Mouse (Mus musculus) heart, adult 2 months (tissue): ENCODE results near the gene Tsnax. TPM values are rescaled to one million over a fixed set of nuclear protein-coding genes. Genes with fewer than 3 reads are reported as not detected.

ENCODE experiments used
- DNase-seq, 2 experiments: peaks; one replicate each; pipeline ENCODE4 v3.0.0; 2021
- H3K27ac ChIP-seq: fragments of 200-600 bp; 2 replicates; pipeline ENCODE4 v1.8.1; 2022
- H3K27me3 ChIP-seq: fragments of 200-500 bp; 2 replicates; pipeline ENCODE4 v1.6.1; 2012; ENCODE audit warnings: mild to moderate bottlenecking, low read length, inconsistent platforms, mixed read lengths; ENCODE audit not compliant: control insufficient read depth, insufficient read depth
- H3K36me3 ChIP-seq: fragments of 200-500 bp; 2 replicates; pipeline ENCODE4 v1.6.1; 2012; ENCODE audit warnings: low read length, inconsistent platforms; ENCODE audit not compliant: control insufficient read depth, insufficient read depth
- H3K4me1 ChIP-seq: fragments of 200-500 bp; 2 replicates; pipeline ENCODE4 v1.6.1; 2011; ENCODE audit warnings: low read length; ENCODE audit not compliant: control insufficient read depth, insufficient read depth
- H3K4me3 ChIP-seq: fragments of 200-600 bp; 2 replicates; pipeline ENCODE4 v1.8.1; 2022
- H3K79me2 ChIP-seq: fragments of 200-500 bp; replicated peaks from 2 replicates; pipeline ENCODE4 v1.6.1; 2012; ENCODE audit warnings: mild to moderate bottlenecking, inconsistent platforms, low read length, moderate library complexity, mixed read lengths; ENCODE audit not compliant: control insufficient read depth, insufficient read depth
- H3K9ac ChIP-seq: fragments of 200-500 bp; 2 replicates; pipeline ENCODE4 v1.6.1; 2012; ENCODE audit warnings: low read depth, mild to moderate bottlenecking, control low read depth, inconsistent platforms, low read length, mixed read lengths
- CTCF ChIP-seq: fragments of 200-600 bp; IDR thresholded peaks from 2 replicates; pipeline ENCODE4 v1.8.1; 2022; ENCODE audit warnings: antibody characterized with exemption, mild to moderate bottlenecking, moderate library complexity
- EP300 ChIP-seq: fragments of 200-500 bp; IDR thresholded peaks from 2 replicates; pipeline ENCODE4 v1.6.1; 2011; ENCODE audit warnings: low read depth, low read length, control low read depth; ENCODE audit not compliant: insufficient read depth
- POLR2A ChIP-seq: fragments of 200-500 bp; IDR thresholded peaks from 2 replicates; pipeline ENCODE4 v1.6.1; 2011; ENCODE audit warnings: mild to moderate bottlenecking, low read depth, low read length, control low read depth; ENCODE audit not compliant: insufficient read depth
- WGBS: fragments of 180-500 bp; shearing (Covaris S2); methylation state at CpG from one replicate; pipeline ENCODE4 v1.1.7; 2018; 5-methylcytosine and 5-hydroxymethylcytosine counted together
- intact Hi-C: fragments of 180-260 bp; cut with DNase I; formaldehyde crosslinking; loops from one replicate; pipeline ENCODE4 v1.15.1; 2025
- long read RNA-seq: library from polyadenylated mRNA; stranded (forward); transcript quantifications from one replicate; pipeline ENCODE4 v2.0.0, GENCODE M21; 2021
- polyA plus RNA-seq: library from polyadenylated mRNA; depleted of rRNA; stranded (reverse); fragments of >200 nt; gene quantifications from 2 replicates; pipeline ENCODE4 v1.2.3, GENCODE M21; 2012; rRNA removed
- total RNA-seq, 2 experiments: library from RNA; stranded (reverse); gene quantifications; 2 replicates each; pipeline ENCODE4 v1.2.3; 2021

The Tsnax gene
- total RNA-seq, result 10 to 100 TPM; 66.3 to 73.1 TPM
- 43.2 and 78.8 TPM in 2 replicates for polyA plus RNA-seq
- long read RNA-seq, transcript Tsnax-201 (6 exons, 2,391 nt), result major isoform, 129 of 143 reads
- long read RNA-seq, partial matches to known transcripts, result 4 of 143 reads
- long read RNA-seq, other reads (novel, unspliced or antisense), result 10 of 143 reads

DNA sequence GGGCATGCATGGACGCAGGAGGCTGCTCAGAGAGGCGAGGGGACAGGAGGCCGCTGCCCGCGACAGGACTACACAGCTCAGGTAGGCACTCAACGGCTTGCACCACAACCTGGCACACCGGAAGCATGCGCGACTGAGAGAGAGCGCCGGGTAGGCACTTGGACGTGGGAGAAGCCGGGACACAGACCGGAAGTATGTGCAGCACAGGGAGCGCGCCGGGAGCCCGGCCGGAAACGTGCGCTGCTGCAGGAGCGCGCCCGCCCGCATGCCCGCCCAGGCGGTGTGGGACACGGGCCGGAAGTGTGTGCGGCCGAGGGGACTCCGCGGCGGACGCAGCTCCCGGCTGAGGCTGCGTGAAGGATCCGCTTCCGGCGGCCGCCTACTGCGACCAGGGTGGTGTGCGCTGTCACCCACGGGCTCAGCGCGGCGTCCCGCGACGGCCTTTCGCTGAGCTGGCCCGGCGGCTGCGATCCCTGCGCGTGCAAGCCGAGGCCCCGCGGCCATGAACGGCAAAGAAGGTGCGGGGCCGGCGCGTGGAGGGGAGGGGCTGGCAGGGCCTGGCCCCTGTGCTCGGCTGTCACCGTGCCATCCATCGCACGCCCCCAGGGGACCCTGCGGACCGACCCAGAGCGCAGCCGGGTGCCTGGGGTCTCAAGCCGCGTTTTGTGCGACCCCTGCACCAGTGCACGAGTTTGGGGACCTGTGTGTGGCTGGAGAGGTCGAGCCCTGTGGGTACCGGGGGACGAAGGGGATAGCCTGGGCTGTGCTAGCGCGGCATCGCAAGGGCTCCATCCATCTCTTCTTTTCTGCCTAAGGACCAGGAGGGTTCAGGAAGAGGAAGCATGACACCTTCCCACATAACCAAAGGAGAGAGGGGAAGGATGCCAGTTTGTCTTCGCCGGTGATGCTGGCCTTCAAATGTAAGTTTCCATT is at the start of gene Tsnax:
Tsnax (plus strand) TSS at position 303 of the 933 bp plus-strand sequence.
- Histone ChIP-seq H3K79me2 (no peaks in the 10 kb centered on the region; the same call in 1 of the 2 replicates), H3K27ac (peak within 1 kb of the TSS; percentile 90), H3K4me1 (no peaks in the 10 kb centered on the region; the same call in 1 of the 2 replicates), H3K9ac (peak within 1 kb of the TSS; percentile 84), H3K4me3 (peak within 1 kb of the TSS; percentile 100), H3K36me3 (no peaks in the 10 kb centered on the region; the same call in 1 of the 2 replicates), H3K27me3 (no peaks in the 10 kb centered on the region)
- intact Hi-C loops, result loop anchor here (1.0 to 5.0 kb wide), 2 partner anchors 62 to 116 kb away; partner anchors contain the start of genes Exoc8 and Sprtn
- TF ChIP-seq POLR2A (peak; percentile 67), CTCF (peak; percentile 41), EP300 (peak; percentile 63; the same call in 1 of the 2 replicates)
- WGBS, result 2% methylated on average over 84 of the region's 84 CpGs
- peak; percentile 92 to 95 for DNase-seq

DNA sequence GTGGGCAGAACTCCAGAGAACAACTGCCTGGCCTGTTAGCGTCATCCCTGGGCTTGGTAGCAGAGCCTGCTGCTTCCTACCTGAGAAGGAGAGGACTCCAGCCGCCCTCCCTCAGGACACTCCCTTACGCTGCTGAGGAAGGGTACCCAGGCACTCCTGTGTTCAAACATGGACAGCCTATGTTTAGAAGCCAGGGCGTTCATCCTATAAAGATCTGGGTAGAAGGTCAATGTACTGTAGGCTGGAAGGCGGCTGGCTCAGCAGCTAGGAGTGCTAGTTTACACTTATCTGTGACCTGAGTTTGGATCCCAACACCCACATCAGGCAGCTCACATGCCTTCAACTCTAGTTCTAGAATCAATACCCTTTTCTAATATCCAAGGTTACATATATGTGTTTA is 49.6 kb upstream of the Tsnax start:
- Histone ChIP-seq H3K36me3 (no peaks in the 10 kb centered on the region), H3K27me3 (no peaks in the 10 kb centered on the region), H3K27ac (no peak overlapping the region), H3K79me2 (no peaks in the 10 kb centered on the region), H3K4me1 (no peaks in the 10 kb centered on the region), H3K4me3 (no peak overlapping the region), H3K9ac (no peak overlapping the region)
- TF ChIP-seq EP300 (no peak), CTCF (no peak), POLR2A (no peak)
- 77% methylated on average over 5 of the region's 5 CpGs for WGBS
- intact Hi-C loops, result no loop called here
- DNase-seq, result no peak

DNA sequence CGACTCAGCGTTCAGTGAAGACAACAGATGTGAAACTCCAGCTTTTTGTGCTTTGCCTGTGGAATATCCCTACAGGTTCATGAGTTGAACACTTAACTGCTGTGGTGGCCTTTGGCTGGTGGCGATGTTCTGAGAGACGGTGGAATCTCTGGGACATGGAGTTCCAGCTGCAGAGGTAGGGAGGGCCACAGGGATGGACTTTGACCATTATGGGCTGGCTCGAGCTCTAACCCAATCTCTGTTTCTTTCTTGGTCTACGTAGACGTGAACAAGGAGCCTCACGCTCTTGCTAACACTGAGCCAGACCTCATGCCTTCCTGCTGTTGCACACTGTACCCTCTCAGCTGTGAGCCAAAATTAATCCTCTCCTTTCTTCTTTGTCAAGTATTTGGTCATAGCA is 47.8 kb upstream of the Tsnax start:
- TF ChIP-seq POLR2A, result no peak
- no peak for TF ChIP-seq EP300
- TF ChIP-seq CTCF, result no peak
- no peaks in the 10 kb centered on the region for H3K27me3 ChIP-seq

DNA sequence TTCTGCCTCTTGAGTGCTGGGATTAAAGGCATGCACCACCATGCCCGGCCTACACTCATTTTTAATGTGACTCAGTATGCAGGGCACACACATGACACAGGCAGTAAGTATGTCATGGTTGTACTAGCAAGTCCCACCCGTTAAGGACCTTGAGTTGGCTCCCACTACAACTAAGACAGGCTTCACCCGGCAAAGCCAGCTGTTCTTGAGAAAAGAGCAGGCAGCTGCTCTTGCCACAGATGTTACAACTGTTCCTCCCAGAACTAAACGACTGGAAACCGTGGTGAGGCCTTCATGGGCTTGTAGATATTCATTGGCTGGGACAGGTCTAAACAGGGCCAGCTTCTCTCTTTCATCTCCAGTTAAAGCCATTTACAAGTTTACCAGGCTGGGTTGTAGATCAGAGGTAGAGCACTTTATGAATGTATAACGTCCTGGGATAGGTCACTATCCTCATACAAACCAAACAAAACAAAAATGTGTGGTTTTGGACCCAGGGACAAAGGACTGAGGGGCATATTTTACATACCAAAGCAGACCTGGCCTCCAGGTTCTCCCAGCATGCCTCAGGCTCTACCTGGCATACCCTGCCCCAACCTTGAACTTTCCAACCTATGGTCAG is 42.4 kb upstream of the Tsnax start:
- 85% methylated on average over 6 of the region's 6 CpGs for WGBS
- Histone ChIP-seq H3K27me3 (no peaks in the 10 kb centered on the region), H3K9ac (no peak overlapping the region), H3K79me2 (no peaks in the 10 kb centered on the region), H3K4me3 (no peak overlapping the region), H3K36me3 (no peaks in the 10 kb centered on the region), H3K4me1 (no peaks in the 10 kb centered on the region), H3K27ac (no peak overlapping the region)
- no peak for DNase-seq
- no peak for TF ChIP-seq EP300
- TF ChIP-seq CTCF, result no peak
- no peak for TF ChIP-seq POLR2A
- intact Hi-C loops, result no loop called here

More for the DNA sequence above, 47.8 kb upstream of the Tsnax start:
- no peak overlapping the region for H3K4me3 ChIP-seq
- H3K4me1 ChIP-seq, result no peaks in the 10 kb centered on the region
- no peak for DNase-seq
- 89% methylated on average over 8 of the region's 8 CpGs for WGBS
- intact Hi-C loops, result no loop called here
- H3K36me3 ChIP-seq, result no peaks in the 10 kb centered on the region
- H3K27ac ChIP-seq, result no peak overlapping the region
- no peaks in the 10 kb centered on the region for H3K79me2 ChIP-seq
- H3K9ac ChIP-seq, result no peak overlapping the region

DNA sequence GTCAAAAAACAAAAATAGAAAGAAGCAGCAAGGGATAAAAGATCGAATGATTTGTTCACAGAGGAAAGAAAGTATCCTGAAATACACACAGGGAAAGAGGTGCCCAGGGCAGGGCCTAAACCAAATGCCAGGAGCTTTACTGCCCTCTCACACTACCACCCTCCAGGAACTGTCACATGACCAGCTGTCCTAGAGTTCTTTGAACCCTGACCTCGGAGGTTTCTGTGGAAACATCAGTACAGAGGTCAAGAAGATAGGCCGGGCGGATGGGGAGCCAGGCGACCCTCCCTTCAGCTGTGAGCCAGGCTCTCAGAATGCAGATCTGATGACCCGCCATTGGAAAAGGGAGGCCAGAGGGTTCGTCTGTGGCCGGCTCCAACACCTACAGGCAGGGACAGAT is 39.6 kb upstream of the Tsnax start:
- 89% methylated on average over 8 of the region's 8 CpGs for WGBS
- H3K36me3 ChIP-seq, result no peaks in the 10 kb centered on the region
- intact Hi-C loops, result no loop called here

DNA sequence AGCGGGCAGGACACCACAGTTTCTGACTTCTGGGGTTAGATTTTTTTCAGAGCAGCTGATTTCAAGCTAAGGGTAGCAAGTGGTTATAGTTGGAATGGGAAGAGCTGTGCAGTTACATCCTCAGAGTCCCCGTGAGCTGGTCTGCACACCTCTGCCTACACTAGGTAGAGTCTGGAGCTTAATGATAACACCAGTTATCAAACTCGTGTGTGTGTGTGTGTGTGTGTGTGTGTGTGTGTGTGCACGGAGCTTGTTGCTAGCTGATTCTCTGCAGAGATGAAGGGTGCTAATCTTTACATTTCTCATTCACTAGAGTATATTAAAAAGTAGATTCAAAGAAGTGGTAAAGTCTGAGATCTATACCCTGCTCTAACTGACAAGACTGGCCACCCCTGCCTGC is 38.5 kb upstream of the Tsnax start:
- Histone ChIP-seq H3K79me2 (no peaks in the 10 kb centered on the region), H3K9ac (no peak overlapping the region), H3K4me1 (no peaks in the 10 kb centered on the region), H3K27me3 (no peaks in the 10 kb centered on the region), H3K36me3 (no peaks in the 10 kb centered on the region), H3K4me3 (no peak overlapping the region), H3K27ac (no peak overlapping the region)
- no peak for DNase-seq
- WGBS, result 53% methylated on average over 4 of the region's 4 CpGs
- intact Hi-C loops, result no loop called here
- no peak for TF ChIP-seq CTCF
- no peak for TF ChIP-seq EP300
- TF ChIP-seq POLR2A, result no peak

More for the DNA sequence above, 39.6 kb upstream of the Tsnax start:
- Histone ChIP-seq H3K4me3 (no peak overlapping the region), H3K9ac (no peak overlapping the region), H3K27ac (no peak overlapping the region), H3K79me2 (no peaks in the 10 kb centered on the region), H3K27me3 (no peaks in the 10 kb centered on the region), H3K4me1 (no peaks in the 10 kb centered on the region)
- DNase-seq, result no peak
- TF ChIP-seq CTCF (no peak), POLR2A (no peak), EP300 (no peak)
